Mouse (Mus musculus) c-Kit-positive CD71-negative TER-119-negative erythroid progenitor cells, embryonic 14.5 days (primary cell): ENCODE data around the gene Gm6890.
"Not testable (repeated sequence)": the region's sequence is repeated elsewhere in the genome, so short reads cannot be mapped to it uniquely, and the experiment has no call there.

ENCODE experiments used
- DNase-seq: peaks from one replicate; pipeline ENCODE4 v3.0.0-alpha.2; 2013; ENCODE audit warnings: low read depth

The Gm6890 gene

DNA sequence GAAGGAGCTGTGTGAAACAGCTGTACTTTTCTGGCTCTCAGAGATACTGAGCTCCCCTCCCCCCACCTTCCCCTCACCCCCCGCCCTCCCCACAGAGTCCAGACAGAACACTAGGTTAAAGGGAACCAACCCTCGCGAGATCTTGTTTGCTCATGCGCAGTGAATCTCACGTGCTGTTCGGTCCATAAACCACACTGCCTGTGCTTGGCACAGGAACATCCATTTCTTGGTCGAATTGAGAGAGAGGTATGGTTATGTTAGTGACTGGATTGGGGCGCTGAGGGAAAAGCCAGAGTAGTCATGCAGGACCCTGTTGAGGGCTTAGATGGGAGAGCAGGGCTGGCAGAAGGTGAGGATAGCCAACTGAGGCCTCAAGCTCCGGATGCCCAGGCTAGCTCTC is at the start of gene Gm6890:
Gm6890 (plus strand) TSS at position 301 of the 400 bp plus-strand sequence.
- not testable (repeated sequence) for DNase-seq

DNA sequence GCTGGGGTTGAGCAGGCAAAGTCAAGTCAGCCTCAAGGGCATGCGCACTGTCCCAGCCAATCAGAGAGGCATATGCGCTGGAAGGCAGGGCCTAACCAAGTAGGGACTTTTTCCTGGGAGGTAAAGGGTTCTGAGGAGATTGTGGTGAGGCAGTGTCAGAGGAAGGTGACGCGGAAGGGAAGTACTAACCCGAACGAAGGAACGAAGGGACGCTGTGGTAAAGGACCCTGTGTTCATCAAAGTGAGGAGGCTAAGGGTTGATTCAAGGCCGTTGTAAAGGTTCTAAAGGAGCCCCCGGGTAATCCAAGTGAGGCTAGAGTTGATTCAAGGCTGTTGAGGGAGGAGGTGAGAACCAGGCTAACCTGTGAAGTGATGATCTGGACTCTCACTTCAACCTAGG is 14.5 kb upstream of the Gm6890 start:
- not testable (repeated sequence) for DNase-seq

DNA sequence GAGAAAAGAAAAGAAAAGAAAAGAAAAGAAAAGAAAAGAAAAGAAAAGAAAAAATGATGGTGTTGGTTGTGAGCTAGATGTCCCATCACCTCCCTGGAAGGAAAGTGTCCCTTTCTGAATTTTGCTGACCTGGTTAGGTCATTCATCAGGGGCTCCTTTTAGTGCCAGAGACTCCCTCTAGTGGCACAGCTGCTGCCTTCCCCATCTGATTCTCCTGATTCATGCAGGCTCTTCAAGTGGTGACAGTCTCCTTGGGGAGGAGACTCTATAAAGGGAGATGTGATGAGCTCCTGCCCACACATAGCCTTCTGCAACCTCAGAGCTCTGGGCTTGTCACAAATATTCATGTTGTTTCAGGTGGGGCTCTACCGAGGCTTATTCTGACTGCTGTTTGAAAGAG is 30.0 kb downstream of the Gm6890 start:
- DNase-seq: not testable (repeated sequence)
